Mouse (Mus musculus) neural tube, embryonic 14.5 days (tissue): ENCODE measurements around the gene Lefty2. TPM values are rescaled to one million over a fixed set of nuclear protein-coding genes. Genes with fewer than 3 reads are reported as not detected.

Experiments
- ATAC-seq: fragments of 200-750 bp; cut with Nextera tagmentation; 2 replicates; pipeline ENCODE4 v1.8.0; 2017; ENCODE audit warnings: low read depth, mild to moderate bottlenecking, moderate TSS enrichment, moderate library complexity
- H3K27ac ChIP-seq: fragments of 300-500 bp; sonication (generic); 2 replicates; pipeline ENCODE4 v1.5.1; 2014; ENCODE audit warnings: low read depth, mild to moderate bottlenecking, control low read depth, low read length, moderate library complexity, mixed read lengths
- H3K27me3 ChIP-seq: fragments of 300-500 bp; sonication (generic); 2 replicates; pipeline ENCODE4 v1.6.1; 2014; ENCODE audit warnings: low read length; ENCODE audit not compliant: control insufficient read depth, insufficient read depth
- H3K36me3 ChIP-seq: fragments of 300-500 bp; sonication (generic); 2 replicates; pipeline ENCODE4 v1.6.1; 2014; ENCODE audit warnings: low read length, mixed read lengths; ENCODE audit not compliant: control insufficient read depth, insufficient read depth
- H3K4me1 ChIP-seq: fragments of 300-500 bp; sonication (generic); 2 replicates; pipeline ENCODE4 v1.6.1; 2014; ENCODE audit warnings: low read length; ENCODE audit not compliant: control insufficient read depth, insufficient read depth
- H3K4me2 ChIP-seq: fragments of 300-500 bp; sonication (generic); 2 replicates; pipeline ENCODE4 v1.6.1; 2014; ENCODE audit warnings: mild to moderate bottlenecking, low read depth, low read length, control low read depth
- H3K4me3 ChIP-seq: fragments of 300-500 bp; sonication (generic); 2 replicates; pipeline ENCODE4 v1.5.1; 2014; ENCODE audit warnings: low read depth, low read length, control low read depth, mixed read lengths
- H3K9ac ChIP-seq: fragments of 300-500 bp; sonication (generic); replicated peaks from 2 replicates; pipeline ENCODE4 v1.6.1; 2014; ENCODE audit warnings: low read depth, mild to moderate bottlenecking, control low read depth, low read length, mixed read lengths
- H3K9me3 ChIP-seq: fragments of 300-500 bp; sonication (generic); 2 replicates; pipeline ENCODE4 v1.6.1; 2016; ENCODE audit warnings: low read length; ENCODE audit not compliant: control insufficient read depth
- WGBS: fragments of 180-500 bp; shearing (Covaris S2); extraction: QIAGEN DNeasy Blood & Tissue Kit; methylation state at CpG from one replicate; pipeline ENCODE4 v1.1.7; 2014; 5-methylcytosine and 5-hydroxymethylcytosine counted together
- polyA plus RNA-seq: library from polyadenylated mRNA; unstranded; fragments of >200 nt; fragmentation: Nextera tagmentation; extraction: Ambion mirVana; gene quantifications from 2 replicates; pipeline ENCODE4 v1.2.1, GENCODE M21; 2014

Lefty2 gene
- polyA plus RNA-seq, 1 experiment from 2014 or later = 1.9 TPM

DNA sequence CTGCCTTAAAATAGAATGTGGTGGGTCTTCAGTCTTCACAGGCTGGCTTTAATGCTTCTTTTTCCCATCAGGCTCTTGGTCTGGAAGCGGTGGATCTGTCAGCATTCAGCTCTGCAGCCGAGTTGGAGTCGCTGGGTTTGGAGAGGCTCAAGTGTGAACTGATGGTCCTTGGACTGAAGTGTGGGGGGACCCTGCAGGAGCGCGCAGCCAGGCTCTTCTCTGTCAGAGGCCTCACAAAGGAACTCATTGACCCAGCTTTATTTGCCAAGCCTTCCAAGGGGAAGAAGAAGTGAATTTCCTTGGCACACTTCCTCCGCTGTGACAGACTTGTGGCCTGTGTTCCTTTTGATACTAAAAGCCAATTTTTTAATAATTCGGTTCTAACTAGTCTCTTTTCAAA is 26.9 kb upstream of the Lefty2 start:
- Histone ChIP-seq H3K9ac (no peak overlapping the region), H3K4me1 (no peaks in the 10 kb centered on the region), H3K4me3 (no peak overlapping the region), H3K36me3 (peaks cover 42% of the 10 kb centered on the region), H3K9me3 (no peaks in the 10 kb centered on the region), H3K4me2 (no peak overlapping the region), H3K27me3 (no peaks in the 10 kb centered on the region), H3K27ac (no peak overlapping the region)
- 87% methylated on average over 7 of the region's 7 CpGs for WGBS
- ATAC-seq = no peak

DNA sequence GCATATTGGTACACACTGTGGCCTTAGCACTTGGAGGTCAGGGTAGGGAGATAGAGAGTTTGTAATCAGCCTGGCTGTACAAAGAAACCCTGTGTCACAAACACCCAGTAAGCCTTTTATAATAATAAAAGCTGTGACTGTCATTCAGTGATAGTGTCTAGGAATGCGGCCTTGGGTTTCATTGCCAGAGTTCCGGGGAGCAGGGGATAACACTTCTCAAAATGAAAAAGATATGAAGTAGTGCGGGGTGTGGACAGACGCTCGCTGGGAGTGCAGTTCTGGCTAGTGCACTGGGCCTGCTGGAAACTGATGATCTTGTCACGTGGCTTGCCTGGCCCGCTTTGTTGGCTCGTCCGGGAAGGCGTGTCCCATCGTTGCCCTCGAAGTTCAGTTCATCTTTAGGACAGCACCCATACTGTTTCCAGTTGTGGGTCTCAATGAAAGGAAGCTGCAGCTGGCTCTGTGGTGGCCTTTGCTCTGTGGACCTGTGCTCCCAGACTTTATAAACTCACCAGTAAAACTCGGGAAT is 22.7 kb upstream of the Lefty2 start:
- H3K27me3 ChIP-seq = no peaks in the 10 kb centered on the region
- 79% methylated on average over 13 of the region's 13 CpGs for WGBS
- peaks cover 16% of the 10 kb centered on the region for H3K36me3 ChIP-seq
- no peak overlapping the region for H3K4me3 ChIP-seq
- H3K4me1 ChIP-seq = no peaks in the 10 kb centered on the region
- no peak overlapping the region for H3K9ac ChIP-seq
- H3K27ac ChIP-seq = no peak overlapping the region
- H3K9me3 ChIP-seq = no peaks in the 10 kb centered on the region
- ATAC-seq = no peak
- H3K4me2 ChIP-seq = no peak overlapping the region

DNA sequence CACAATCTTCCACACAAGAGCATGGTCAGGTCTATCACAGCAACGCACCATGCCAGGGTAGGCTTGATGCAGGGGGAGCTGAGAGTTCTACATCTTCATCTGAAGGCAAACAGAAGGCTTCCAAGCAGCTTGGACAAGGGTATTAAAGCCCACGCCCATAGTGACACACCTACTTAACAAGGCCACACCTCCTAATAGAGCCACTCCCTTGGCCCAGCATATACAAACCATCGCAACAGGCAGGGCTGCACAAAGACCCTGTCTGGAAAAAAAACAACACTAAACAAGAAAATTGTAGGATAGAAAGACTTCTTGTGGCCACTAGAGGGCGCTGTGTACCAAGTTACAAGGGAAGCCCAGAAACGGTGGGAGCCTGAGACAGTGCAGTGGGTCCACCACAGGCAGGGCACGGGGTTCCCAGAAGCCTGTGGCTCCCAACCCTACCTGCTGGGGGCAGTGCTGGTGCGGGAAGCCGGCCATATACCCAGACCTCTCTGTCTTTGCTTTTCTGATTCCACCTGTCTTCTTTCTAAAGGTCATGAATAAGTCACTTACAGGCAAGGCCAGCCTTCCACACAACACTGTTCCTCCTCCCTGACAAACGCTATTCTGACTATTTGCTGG is 18.9 kb upstream of the Lefty2 start:
- no peaks in the 10 kb centered on the region for H3K27me3 ChIP-seq
- H3K4me3 ChIP-seq = no peak overlapping the region
- no peak for ATAC-seq
- WGBS = 15% methylated on average over 9 of the region's 9 CpGs
- H3K4me1 ChIP-seq = no peaks in the 10 kb centered on the region
- no peak overlapping the region for H3K9ac ChIP-seq
- H3K9me3 ChIP-seq = no peaks in the 10 kb centered on the region
- no peak overlapping the region for H3K4me2 ChIP-seq
- H3K36me3 ChIP-seq = no peaks in the 10 kb centered on the region
- H3K27ac ChIP-seq = no peak overlapping the region

DNA sequence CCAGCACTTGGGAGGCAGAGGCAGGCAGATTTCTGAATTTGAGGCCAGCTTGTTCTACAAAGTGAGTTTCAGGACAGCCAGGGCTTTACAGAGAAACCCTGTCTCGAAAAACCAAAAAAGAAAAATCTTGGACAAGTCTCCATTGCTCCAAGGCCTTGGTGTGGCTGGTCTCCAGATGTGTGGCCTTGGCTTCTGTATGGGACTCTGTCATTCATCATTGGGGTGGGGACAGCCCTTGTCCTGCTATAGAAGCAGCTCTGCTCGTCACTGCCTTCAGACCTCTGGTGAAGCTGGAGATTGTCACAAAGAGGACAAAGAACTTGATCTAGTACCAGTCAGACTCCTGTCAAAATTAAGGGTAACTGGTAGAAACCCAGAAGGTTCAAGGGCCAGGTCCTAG is 18.3 kb upstream of the Lefty2 start:
- H3K4me2 ChIP-seq = no peak overlapping the region
- no peaks in the 10 kb centered on the region for H3K36me3 ChIP-seq
- H3K27ac ChIP-seq = no peak overlapping the region
- no peaks in the 10 kb centered on the region for H3K9me3 ChIP-seq
- no peak overlapping the region for H3K4me3 ChIP-seq
- H3K9ac ChIP-seq = no peak overlapping the region
- H3K27me3 ChIP-seq = no peaks in the 10 kb centered on the region
- 80% methylated on average over 2 of the region's 2 CpGs for WGBS
- no peak for ATAC-seq
- H3K4me1 ChIP-seq = no peaks in the 10 kb centered on the region

DNA sequence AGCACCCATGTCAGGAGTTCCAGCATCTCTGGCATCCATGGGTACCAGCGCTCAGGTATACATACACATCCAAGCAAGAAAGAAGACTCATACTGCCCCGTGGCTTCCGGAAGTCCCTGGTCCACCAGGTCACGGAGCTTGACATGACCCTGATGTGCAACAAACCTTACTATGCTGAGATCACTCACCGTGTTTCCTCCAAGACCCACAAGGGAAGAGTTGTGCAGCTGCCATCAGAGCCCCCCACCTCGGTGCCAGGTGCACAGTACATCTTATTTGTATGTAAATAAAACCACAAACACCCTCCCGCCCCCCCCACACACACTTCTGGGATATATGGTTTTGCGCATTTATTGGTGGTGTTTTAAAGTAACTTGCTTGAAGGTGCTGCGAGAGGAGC is 17.8 kb upstream of the Lefty2 start:
- no peak overlapping the region for H3K9ac ChIP-seq
- H3K9me3 ChIP-seq = no peaks in the 10 kb centered on the region
- H3K27ac ChIP-seq = no peak overlapping the region
- ATAC-seq = no peak
- H3K4me3 ChIP-seq = no peak overlapping the region
- no peak overlapping the region for H3K4me2 ChIP-seq
- no peaks in the 10 kb centered on the region for H3K27me3 ChIP-seq
- 88% methylated on average over 9 of the region's 9 CpGs for WGBS
- no peaks in the 10 kb centered on the region for H3K36me3 ChIP-seq
- no peaks in the 10 kb centered on the region for H3K4me1 ChIP-seq

DNA sequence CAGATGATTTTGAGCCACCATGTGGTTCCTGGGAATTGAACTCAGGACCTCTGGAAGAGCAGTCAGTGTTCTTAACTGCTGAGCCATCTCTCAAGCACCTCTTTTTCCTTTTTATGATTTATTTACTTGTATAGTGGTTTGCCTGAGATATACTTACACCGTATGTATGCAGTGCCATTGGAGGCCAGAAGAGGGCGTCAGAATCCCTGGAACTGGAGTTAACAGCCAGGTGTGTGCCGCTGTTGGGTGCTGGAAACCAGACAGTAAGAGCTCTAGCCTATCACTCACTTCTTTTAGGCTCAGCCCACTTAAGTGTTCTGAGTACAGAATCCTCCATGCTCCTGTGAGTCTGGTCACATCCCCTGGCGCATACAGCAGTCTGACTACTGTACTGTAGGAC is 15.4 kb upstream of the Lefty2 start:
- ATAC-seq = no peak

DNA sequence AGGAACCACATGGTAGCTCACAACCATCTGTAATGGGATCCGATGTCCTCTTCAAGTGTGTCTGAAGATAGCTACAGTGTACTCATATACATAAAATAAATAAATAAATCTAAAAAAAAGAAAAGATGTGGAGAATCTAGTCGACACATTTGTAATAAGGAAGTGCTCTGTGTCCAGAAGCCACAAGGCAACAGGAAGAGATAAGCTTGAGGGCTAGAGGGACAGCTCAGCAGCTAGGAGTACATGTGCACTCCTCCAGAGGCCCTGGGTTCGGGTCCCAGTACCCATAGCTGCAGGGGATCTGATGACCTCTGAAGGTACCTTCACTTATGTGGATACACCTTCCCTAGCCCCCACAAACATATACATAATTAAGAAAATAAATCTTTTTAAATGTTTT is 11.1 kb upstream of the Lefty2 start:
- no peaks in the 10 kb centered on the region for H3K36me3 ChIP-seq
- no peaks in the 10 kb centered on the region for H3K9me3 ChIP-seq
- no peaks in the 10 kb centered on the region for H3K4me1 ChIP-seq
- H3K4me2 ChIP-seq = no peak overlapping the region
- 81% methylated on average over 3 of the region's 3 CpGs for WGBS
- no peak overlapping the region for H3K9ac ChIP-seq
- no peaks in the 10 kb centered on the region for H3K27me3 ChIP-seq
- no peak overlapping the region for H3K4me3 ChIP-seq
- no peak overlapping the region for H3K27ac ChIP-seq
- ATAC-seq = no peak

More for the DNA sequence above, 15.4 kb upstream of the Lefty2 start:
- H3K4me1 ChIP-seq = no peaks in the 10 kb centered on the region
- H3K27ac ChIP-seq = no peak overlapping the region
- no peaks in the 10 kb centered on the region for H3K27me3 ChIP-seq
- no peak overlapping the region for H3K4me3 ChIP-seq
- no peak overlapping the region for H3K9ac ChIP-seq
- no peak overlapping the region for H3K4me2 ChIP-seq
- H3K9me3 ChIP-seq = no peaks in the 10 kb centered on the region
- WGBS = 76% methylated on average over 4 of the region's 4 CpGs
- H3K36me3 ChIP-seq = no peaks in the 10 kb centered on the region

DNA sequence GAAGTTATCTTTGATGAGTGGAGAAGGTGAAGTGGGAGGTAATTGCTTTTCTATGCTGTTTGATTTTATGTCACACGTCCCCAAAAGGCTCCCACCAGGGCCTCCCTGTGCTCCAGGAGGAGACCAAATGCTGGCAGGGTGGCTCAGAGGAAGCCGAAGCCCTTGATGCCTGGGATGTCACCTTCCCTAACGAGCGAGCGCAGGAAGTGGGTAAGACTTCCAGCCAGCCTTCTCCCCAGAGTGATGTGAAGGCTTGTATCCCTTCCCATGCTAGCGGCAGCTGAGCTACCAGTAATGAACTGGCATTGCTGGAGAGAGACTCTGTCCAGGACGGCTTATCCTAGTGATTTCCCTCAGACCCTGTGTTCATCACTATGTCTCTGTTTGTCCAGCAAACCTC is 9.2 kb upstream of the Lefty2 start:
- 33% methylated on average over 7 of the region's 7 CpGs for WGBS
- no peak overlapping the region for H3K9ac ChIP-seq
- no peak overlapping the region for H3K4me2 ChIP-seq
- ATAC-seq = no peak
- H3K4me1 ChIP-seq = peaks cover 2% of the 10 kb centered on the region; the same call in 1 of the 2 replicates
- no peaks in the 10 kb centered on the region for H3K36me3 ChIP-seq
- no peaks in the 10 kb centered on the region for H3K27me3 ChIP-seq
- H3K9me3 ChIP-seq = no peaks in the 10 kb centered on the region
- H3K4me3 ChIP-seq = no peak overlapping the region
- H3K27ac ChIP-seq = no peak overlapping the region

DNA sequence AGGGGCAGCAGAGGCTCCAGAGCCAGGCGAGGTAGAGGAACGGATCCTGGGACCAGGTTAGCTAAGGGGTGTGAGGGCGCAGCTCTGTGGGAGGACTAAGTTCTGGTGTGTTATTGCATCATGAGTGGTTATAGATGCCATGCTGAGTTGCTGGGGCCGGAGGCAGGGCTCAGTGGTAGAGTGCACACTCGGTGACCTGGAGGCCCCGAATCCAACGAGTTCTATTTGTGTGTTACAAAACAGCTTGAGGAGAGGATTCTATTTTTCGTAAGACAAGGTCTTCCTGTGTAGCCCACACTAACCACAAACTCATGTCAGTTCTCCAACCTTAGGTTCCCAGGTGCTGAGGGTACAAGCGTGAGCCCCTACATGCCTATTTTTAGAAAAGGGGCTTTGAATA is 8.4 kb upstream of the Lefty2 start:
- ATAC-seq = no peak
- Histone ChIP-seq H3K4me3 (no peak overlapping the region), H3K4me2 (no peak overlapping the region), H3K9ac (no peak overlapping the region), H3K4me1 (peaks cover 5% of the 10 kb centered on the region; the same call in 1 of the 2 replicates), H3K27ac (no peak overlapping the region), H3K9me3 (no peaks in the 10 kb centered on the region), H3K27me3 (no peaks in the 10 kb centered on the region), H3K36me3 (no peaks in the 10 kb centered on the region)
- WGBS = 86% methylated on average over 9 of the region's 9 CpGs
